Mouse (Mus musculus) macrophage (primary cell): Measurements from ENCODE around the gene Colca2. TPM values are rescaled to one million over a fixed set of nuclear protein-coding genes. Genes with fewer than 3 reads are reported as not detected.

Experiments used
- H3K27ac ChIP-seq: fragments of 350-480 bp; formaldehyde crosslinking; 2 replicates; pipeline ENCODE4 v1.9.0; 2021
- H3K36me3 ChIP-seq: fragments of 350-480 bp; formaldehyde crosslinking; 2 replicates; pipeline ENCODE4 v1.9.0; 2021; ENCODE audit errors: inconsistent target
- H3K4me3 ChIP-seq: fragments of 350-480 bp; formaldehyde crosslinking; 2 replicates; pipeline ENCODE4 v1.9.0; 2021; ENCODE audit errors: inconsistent target
- H3K79me2 ChIP-seq: fragments of 350-480 bp; formaldehyde crosslinking; 2 replicates; pipeline ENCODE4 v1.9.0; 2021; ENCODE audit errors: inconsistent target
- WGBS: methylation state at CpG from one replicate; pipeline ENCODE4 v1.1.7; 2026; ENCODE audit warnings: inconsistent platforms; ENCODE audit not compliant: missing documents; 5-methylcytosine and 5-hydroxymethylcytosine counted together
- polyA plus RNA-seq: library from polyadenylated mRNA; stranded (reverse); fragments of 250-400 nt; gene quantifications from 3 replicates; pipeline ENCODE4 v1.2.4, GENCODE M21; 2018; ENCODE audit warnings: inconsistent platforms
- total RNA-seq, 78 experiments: library from RNA; depleted of rRNA; stranded (reverse); fragments of 250-400 nt; gene quantifications; 1 replicate in 9 of 78; 2 replicates in 24 of 78; 3 replicates in 43 of 78; 4 replicates in 2 of 78; pipeline ENCODE4 v1.2.4; 2018; ENCODE audit warnings: inconsistent platforms in 56 of 78

Colca2 gene
- not detected for total RNA-seq (2018; cell fraction: chromatin; rRNA removed)
- total RNA-seq (2018; cell fraction: cytosol; rRNA removed): under 1 TPM in 7 of 26 experiments, not detected in 19; 0.08 to 0.18 (median 0.15) TPM
- total RNA-seq (2018; cell fraction: nucleus; rRNA removed): not detected
- polyA plus RNA-seq: 0.11 TPM in 1 of 3 replicates, not detected in the others

DNA sequence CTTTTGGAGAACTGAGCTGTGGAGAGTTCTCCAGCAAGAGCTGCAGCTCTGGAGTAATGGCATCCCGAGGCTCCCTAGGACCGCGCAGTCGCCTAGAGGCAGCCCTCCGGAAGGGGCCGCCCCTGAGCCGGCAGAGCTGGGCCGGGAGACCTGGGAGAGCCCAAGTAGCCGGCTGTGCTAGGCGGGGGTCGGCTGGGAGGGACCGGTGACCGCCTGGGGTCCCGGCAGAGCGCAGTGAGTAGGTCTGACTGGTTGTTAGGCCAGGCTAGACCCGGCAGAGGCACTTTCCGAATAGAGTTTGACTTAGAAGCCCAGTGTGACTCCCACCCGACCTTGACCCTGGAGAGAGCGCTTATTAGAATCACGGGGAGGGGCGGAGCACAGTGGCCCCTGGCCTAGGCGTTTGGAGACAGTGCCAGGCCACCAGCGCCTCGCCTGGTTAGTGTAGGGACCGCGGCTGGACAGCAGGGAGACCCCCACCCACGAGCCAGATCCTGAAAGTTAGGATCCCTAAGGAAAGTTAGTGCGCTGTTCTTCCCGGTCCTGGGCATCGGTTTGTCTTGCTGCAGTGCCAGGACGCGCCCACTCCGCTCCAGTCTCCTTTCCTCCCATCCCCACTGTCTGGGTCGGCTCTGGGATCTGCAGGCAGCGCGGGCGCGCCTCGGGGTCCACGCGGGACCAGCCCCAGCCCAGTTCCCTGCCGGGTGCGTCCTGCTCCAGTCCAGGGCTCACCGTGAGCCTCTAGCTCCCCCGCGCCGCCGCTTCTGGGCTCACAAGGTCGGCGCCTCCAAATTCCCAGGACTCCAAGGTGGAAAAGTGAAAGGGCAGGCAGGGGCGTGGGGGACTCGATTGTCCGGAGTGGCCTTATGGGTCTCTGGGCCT is at the start of gene Colca2:
Gene Colca2, minus strand, starts transcription at position 70 of the 882 bp plus-strand sequence.
- no peaks in the 10 kb centered on the region for H3K36me3 ChIP-seq
- 8% methylated on average over 53 of the region's 53 CpGs for WGBS
- H3K79me2 ChIP-seq: no peaks in the 10 kb centered on the region
- H3K4me3 ChIP-seq: no peak within 1 kb of the TSS
- H3K27ac ChIP-seq: no peak within 1 kb of the TSS

DNA sequence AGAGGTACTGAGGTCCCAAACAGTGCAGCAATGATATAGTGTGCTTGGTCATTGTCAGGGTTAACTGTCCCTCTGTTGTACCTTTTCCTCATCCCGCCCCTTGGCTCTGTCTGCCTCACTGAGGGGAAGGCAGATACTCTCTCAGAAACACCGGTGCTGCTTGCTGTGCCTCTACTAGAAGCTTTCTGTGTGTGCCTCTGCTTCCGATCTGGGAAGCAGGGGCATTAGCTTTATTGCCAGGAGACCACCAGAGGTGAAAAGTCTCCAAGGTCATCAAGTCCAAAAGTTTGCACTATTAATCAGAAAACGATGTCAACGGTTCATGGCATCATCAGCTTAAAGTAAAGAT is 49.2 kb upstream of the Colca2 start:
- no peak overlapping the region for H3K27ac ChIP-seq
- H3K4me3 ChIP-seq: no peak overlapping the region
- H3K36me3 ChIP-seq: no peaks in the 10 kb centered on the region
- no peaks in the 10 kb centered on the region for H3K79me2 ChIP-seq
- 93% methylated on average over 5 of the region's 5 CpGs for WGBS

DNA sequence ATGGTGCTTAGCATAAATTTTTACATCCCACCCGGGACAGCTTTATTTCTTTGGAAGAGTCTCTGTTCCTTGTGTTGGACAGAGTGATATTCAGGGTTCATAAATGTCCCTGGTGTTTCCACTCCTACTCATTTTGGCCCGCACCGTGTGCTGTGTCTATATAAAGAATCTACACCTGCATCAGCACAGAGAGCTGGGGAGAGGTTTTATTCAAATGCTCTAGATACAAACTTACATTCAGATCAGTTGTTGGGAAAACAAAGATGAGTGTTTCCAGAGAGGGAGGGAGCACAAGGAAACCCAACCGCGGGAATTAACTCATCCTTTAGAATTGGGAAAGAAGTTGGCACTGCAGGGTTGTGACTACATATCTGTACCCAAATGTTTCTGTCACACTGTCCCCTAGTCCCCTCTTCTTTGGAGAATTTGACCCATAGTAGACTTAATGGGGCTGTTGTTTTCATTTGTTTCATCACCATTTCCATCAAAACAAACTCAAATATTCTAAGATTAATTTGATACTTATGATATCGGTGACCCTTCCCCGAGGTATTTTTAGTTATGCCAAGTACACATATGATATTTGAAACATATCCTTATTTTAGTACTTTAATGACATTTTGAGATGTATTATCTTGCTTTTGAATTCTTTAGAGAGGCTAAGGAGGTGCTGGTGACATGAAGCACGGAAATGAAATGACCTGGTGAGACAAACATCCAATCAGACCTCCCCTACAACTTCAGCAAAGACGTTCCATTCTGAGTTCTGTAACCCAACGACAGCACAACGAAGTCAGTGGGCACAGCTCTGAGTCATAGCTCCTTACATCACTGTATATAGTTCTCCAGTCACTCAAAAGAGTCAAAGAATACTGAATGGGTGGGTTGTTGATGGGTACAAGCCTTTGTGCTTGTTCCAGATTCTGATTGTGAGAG is 48.5 kb upstream of the Colca2 start:
- 88% methylated on average over 11 of the region's 11 CpGs for WGBS
- Histone ChIP-seq H3K4me3 (no peak overlapping the region), H3K27ac (no peak overlapping the region), H3K36me3 (no peaks in the 10 kb centered on the region), H3K79me2 (no peaks in the 10 kb centered on the region)

DNA sequence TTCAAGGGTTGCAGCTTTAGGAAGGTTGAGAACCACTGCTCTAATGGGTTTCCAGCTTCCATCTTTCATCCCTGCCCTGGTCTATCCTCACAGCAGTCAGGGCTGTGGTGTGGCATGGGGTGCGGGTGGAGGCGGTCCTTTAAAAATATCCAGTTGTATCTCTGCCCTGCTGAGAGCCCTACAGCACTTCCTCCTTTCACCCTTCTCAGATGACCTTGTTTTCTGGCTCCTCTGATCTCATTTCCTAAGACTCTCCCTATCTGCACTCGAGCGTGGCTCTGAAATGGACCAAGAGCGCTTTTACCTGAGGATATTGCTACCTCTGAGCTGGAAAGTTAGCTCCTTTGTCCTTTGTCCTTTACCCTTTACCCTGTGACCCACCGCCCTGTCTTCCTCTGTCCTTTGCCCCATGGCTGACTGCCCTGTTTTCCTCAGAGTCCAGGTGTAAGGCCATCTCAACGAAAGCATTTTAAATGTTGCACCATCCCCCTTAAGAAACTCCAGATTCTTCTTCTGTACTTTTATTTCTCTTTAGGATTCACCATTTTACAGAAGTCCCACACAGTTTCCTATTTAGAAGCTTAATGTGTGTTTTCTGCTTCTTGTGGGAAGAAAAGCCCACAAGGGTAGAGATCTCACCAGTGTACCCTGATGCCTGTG is 46.2 kb upstream of the Colca2 start:
- 56% methylated on average over 7 of the region's 7 CpGs for WGBS
- Histone ChIP-seq H3K36me3 (no peaks in the 10 kb centered on the region), H3K79me2 (no peaks in the 10 kb centered on the region), H3K4me3 (no peak overlapping the region), H3K27ac (no peak overlapping the region)

DNA sequence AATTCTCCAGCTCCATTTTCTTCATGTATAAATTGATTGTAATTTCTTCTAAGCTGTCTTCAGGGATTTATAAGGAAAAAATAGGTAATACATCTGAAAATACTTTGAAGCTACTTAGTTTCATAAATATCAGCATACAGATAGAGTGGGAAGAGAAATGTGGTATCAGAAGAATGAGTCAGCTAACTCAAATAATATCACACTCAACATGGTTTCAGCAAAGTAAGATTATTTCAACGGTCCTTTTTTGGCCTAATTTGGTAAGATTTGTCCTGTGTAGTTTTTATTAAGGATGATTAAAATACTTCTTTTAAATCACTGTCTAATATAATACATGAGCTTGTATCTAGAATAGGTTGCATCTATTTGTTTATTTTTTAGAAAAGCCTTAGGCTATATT is 41.7 kb upstream of the Colca2 start:
- H3K36me3 ChIP-seq: no peaks in the 10 kb centered on the region
- H3K27ac ChIP-seq: no peak overlapping the region
- WGBS: 75% methylated on average over 1 of the region's 1 CpGs
- no peak overlapping the region for H3K4me3 ChIP-seq
- no peaks in the 10 kb centered on the region for H3K79me2 ChIP-seq

DNA sequence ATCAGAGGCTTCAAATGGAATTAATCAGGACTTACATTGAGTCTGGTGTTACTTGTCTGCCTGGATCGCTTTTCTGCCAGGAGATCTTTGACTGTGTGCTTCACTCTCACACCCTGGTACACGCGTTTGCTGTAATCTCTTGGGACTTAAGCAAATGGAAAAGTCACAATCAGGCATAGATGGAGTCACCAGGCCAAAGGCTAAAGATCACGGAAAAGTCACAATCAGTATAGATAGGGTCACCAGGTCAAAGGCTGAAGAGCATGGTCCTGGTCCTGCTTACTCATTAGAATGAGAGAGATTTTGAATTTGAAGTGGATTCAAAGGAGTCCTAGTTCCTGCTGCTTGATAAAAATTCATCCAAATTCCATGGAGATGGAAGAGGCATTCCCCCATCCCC is 39.9 kb upstream of the Colca2 start:
- 96% methylated on average over 4 of the region's 4 CpGs for WGBS
- H3K79me2 ChIP-seq: no peaks in the 10 kb centered on the region
- no peaks in the 10 kb centered on the region for H3K36me3 ChIP-seq
- H3K27ac ChIP-seq: no peak overlapping the region
- H3K4me3 ChIP-seq: no peak overlapping the region

DNA sequence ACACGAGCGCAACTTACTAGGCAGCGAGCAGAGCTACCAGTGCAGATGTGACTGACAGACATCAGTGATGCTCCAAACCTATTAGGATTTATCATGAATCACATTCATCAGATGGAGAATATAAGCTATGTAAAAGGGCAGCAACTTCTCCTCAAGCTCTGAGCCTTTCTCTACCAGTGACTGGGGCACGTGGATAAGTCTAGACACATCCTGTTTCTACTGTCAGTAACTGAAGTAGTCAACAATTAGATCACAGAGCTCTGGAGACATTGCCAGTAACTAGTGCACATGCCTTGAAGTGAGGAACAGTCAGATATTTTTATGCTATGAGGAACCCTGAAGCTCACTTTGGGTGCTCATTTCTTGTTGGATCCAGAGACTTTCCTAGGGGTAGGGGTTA is 39.0 kb upstream of the Colca2 start:
- no peaks in the 10 kb centered on the region for H3K36me3 ChIP-seq
- no peak overlapping the region for H3K27ac ChIP-seq
- H3K79me2 ChIP-seq: no peaks in the 10 kb centered on the region
- 72% methylated on average over 4 of the region's 4 CpGs for WGBS
- no peak overlapping the region for H3K4me3 ChIP-seq

DNA sequence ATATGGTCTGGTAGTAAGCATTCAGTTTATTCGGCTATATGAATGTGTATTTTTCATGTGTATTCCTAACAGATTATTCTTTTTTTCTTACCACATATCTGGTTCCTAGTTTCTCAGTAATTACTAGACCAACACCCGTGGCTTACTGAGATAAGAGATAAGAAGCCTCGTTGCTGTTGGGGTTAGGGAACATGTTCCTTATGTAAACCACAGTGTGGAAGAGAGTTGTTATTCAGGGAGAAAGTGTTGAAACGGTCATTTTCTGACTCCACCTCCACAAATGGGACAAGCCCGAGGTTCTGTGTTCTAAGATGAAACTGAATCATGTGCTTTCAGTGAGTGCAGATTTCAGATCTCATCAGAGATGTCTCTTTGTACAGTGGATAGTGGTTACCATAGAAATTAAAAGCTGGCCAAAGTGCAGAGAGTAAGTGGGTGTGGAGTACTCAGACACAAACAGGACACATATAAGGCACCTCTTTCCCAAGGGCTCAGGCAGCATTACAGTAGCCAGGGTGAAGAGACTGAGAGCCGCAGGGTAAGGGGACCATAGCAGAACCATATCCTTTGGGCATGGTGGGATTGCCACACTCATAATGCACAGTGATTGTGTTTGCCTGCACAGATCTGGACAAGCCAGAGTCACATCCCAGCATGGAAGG is 37.2 kb upstream of the Colca2 start:
- WGBS: 16% methylated on average over 6 of the region's 6 CpGs
- no peaks in the 10 kb centered on the region for H3K36me3 ChIP-seq
- no peaks in the 10 kb centered on the region for H3K79me2 ChIP-seq
- H3K27ac ChIP-seq: no peak overlapping the region
- H3K4me3 ChIP-seq: no peak overlapping the region

DNA sequence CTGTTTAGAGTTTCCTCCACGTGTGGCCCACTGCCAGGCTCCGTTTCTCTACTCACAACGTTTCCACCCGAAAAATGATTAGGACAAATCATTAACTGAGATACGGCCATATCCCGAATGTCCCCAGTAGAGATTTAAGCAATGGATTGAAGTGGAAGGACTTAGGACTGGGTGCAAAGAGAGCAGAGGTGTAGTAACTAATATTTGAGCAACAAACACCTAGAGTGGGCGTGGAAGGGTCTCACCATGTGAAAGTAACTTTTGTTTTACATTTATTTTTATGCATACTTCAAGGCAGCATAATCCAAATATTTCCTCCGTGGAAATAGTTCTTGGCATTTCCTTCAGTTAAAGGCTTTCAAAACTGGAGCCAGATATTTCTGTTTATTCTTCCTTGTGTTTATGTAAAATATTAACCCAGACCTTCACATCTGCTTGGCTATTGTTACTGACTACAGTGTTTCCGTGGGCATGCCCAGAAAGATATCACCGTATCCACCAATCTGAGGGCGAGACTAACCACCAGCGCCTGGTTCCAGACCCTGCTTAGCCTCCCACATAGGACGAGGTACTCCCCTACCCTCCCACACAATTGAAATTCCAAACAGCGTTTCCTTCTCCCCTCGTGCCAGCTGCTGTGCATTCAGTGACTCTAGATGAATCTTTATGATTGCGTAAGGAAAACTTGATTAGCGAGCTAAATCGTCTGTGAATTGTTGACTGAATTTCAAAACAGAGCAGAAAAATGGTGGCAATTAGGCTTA is 34.4 kb upstream of the Colca2 start:
- Histone ChIP-seq H3K36me3 (no peaks in the 10 kb centered on the region), H3K27ac (no peak overlapping the region), H3K4me3 (no peak overlapping the region), H3K79me2 (no peaks in the 10 kb centered on the region)
- WGBS: 75% methylated on average over 18 of the region's 18 CpGs

DNA sequence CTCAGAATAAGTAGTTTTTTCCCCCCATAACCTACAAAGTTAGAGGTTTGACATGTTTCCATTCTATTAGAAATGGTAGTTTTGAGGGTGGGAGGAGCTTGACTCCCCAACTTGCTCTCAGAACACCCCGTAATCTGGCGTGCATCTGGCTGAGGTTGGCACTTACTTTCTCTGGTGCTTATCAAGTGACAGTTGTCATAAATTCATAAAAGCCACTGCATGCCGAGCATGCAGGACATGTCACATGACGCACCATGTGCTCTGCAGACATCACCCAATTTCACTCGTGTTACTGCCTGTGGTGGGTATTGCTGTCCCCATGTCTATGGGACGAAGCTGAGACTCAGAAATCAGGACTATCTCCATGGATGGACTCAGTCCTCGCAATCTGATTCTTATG is 32.1 kb upstream of the Colca2 start:
- no peaks in the 10 kb centered on the region for H3K36me3 ChIP-seq
- no peak overlapping the region for H3K4me3 ChIP-seq
- WGBS: 53% methylated on average over 7 of the region's 7 CpGs
- no peak overlapping the region for H3K27ac ChIP-seq
- no peaks in the 10 kb centered on the region for H3K79me2 ChIP-seq

DNA sequence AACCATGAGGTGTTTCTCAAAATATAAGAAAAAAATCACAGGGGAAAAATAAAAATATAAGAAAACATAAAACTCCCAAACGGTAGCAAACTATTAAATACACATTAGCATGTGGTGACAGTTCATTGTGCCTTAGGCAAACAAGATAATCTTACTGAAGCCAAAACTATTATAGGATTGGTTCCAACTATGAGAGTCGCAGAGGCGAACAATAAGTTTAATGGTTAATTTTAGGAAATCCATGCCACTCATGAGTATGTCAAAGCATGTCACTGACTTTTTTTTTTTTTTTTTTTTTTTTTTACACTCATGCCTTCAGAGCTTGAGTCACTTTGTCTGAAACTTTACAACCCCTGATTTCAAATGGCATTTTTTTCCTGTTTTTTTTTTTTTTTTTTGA is 28.0 kb upstream of the Colca2 start:
- Histone ChIP-seq H3K4me3 (no peak overlapping the region), H3K36me3 (no peaks in the 10 kb centered on the region)
- 94% methylated on average over 3 of the region's 3 CpGs for WGBS

DNA sequence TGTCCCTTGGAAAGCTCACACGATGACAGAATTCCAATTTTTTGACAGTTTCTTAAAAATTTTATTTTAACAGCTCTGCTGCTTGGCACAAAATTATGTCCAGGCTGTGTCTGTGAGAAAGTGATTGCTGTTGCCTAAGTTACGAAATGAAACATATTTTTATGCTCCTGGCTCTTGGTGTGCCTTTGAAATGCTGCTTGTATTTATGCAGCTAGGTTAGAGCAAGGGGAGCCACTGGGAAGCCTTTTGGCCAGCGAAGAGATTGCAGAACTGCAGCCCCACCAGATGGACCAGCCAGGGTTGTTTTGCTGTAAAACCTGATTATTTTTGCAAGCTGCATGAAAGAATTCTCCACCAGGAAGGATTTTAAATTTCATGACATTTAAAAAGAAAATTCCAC is 26.8 kb upstream of the Colca2 start:
- H3K4me3 ChIP-seq: no peak overlapping the region
- H3K36me3 ChIP-seq: no peaks in the 10 kb centered on the region
- no peak overlapping the region for H3K27ac ChIP-seq
- 82% methylated on average over 3 of the region's 3 CpGs for WGBS
- H3K79me2 ChIP-seq: no peaks in the 10 kb centered on the region

More for the DNA sequence above, 28.0 kb upstream of the Colca2 start:
- no peak overlapping the region for H3K27ac ChIP-seq
- no peaks in the 10 kb centered on the region for H3K79me2 ChIP-seq

DNA sequence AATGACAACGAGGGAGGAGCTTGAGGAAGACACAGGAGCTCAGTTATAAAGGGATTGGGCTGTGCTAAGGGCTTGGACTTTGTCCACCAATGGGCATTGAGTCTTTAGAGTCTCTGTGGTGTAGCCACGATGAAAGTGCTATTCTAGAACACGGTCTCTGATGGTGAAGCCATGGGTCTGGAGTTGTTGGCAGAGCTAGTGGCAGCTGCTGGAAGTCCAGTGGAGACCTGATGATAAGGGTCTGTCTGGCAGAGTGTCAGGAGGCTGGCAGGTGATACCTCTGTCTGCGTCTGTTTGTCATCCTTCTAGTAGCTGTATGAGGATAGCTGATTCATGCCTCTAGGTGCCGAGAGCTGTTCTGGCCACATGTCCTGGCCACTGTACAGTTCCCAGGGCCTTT is 25.6 kb upstream of the Colca2 start:
- H3K36me3 ChIP-seq: no peaks in the 10 kb centered on the region
- no peak overlapping the region for H3K4me3 ChIP-seq
- H3K79me2 ChIP-seq: no peaks in the 10 kb centered on the region
- no peak overlapping the region for H3K27ac ChIP-seq
- WGBS: 59% methylated on average over 5 of the region's 5 CpGs
